Comparison of ENCODE assay signal across 7 mouse cellular contexts in the genomic region with DNA sequence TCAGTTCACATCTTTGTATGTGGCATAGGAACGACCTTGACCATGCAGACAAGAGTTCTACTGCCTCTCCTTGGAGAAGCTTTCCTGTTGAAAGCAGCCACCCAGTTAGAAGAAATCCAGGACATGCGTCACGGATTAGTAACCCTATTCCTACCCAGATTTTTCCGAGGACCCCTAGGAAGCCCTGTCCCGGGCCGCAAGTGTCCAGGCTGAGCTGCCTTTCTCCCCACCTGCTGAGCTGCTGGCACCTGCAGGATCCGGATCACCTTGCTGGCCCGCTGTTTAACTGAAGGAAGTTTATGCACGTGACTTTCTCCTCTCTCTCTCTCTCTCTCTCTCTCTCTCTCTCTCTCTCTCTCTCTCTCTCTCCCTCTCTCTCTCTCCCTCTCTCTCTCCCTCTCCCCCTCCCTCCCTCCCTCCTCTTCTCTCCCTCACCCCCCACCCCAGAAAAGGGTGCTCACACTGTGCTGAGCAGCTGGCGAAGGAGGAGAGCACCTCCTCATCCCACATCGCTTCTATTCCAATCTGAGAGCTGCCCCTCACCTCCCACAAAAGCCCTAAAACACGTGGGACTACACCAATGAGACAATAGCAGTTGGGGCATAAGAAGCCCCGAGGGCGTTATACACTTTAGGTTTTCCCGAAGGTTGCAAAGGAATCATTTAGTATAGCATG. TPM values are rescaled to one million over a fixed set of nuclear protein-coding genes. Genes with fewer than 3 reads are reported as not detected.
DNase-seq lines count a peak whose midpoint lies in the region; ATAC-seq and TF ChIP-seq lines count a peak whose summit lies in the region.

No protein-coding gene starts in this region.

- peak overlapping the region; percentile 93 for H3K9ac ChIP-seq in forebrain, embryonic 14.5 days (ENCODE audit: low read length)
- peak overlapping the region; percentile 72 for H3K9ac ChIP-seq in hindbrain, postnatal 0 days (replicated peaks; ENCODE audit: low read length)
- no peak overlapping the region for H3K9ac ChIP-seq in limb, embryonic 13.5 days

- H3K27ac ChIP-seq in forebrain, embryonic 14.5 days (ENCODE audit: low read depth, low read length) = no peak overlapping the region
- no peak overlapping the region for H3K27ac ChIP-seq in hindbrain, postnatal 0 days
- no peak overlapping the region for H3K27ac ChIP-seq in limb, embryonic 13.5 days

- peak; percentile 13 to 52 for DNase-seq in right cerebral cortex, adult 2 months (ENCODE audit: low spot score in 2 of 2)
- no peak for DNase-seq in right cerebral cortex, adult 18-20 months
- DNase-seq in forebrain, embryonic 14.5 days (ENCODE audit: low spot score) = peak; percentile 71
- peak; percentile 3 for DNase-seq in hindbrain, postnatal 0 days (ENCODE audit: low spot score)
- DNase-seq in retina, embryonic 14.5 days (ENCODE audit: low spot score) = peak; percentile 29
- no peak for DNase-seq in layer of hippocampus, postnatal 36 days

- H3K4me2 ChIP-seq in forebrain, embryonic 14.5 days (ENCODE audit: low read length) = peak overlapping the region; percentile 90
- H3K4me2 ChIP-seq in hindbrain, postnatal 0 days (ENCODE audit: low read depth, low read length) = peak overlapping the region; percentile 96
- peak overlapping the region; percentile 99 for H3K4me2 ChIP-seq in limb, embryonic 13.5 days (replicated peaks)

- peaks cover 15% of the 10 kb centered on the region for H3K4me1 ChIP-seq in forebrain, embryonic 14.5 days (ENCODE audit: control insufficient read depth, insufficient read depth, low read length)
- 0 out of 2 replicates have a peak, but pooled peaks cover 7% of the 10 kb centered on the region for H3K4me1 ChIP-seq in hindbrain, postnatal 0 days (ENCODE audit: insufficient read depth, low read length)
- H3K4me1 ChIP-seq in limb, embryonic 13.5 days = peaks cover 23% of the 10 kb centered on the region

- peak overlapping the region; percentile 87 for H3K4me3 ChIP-seq in forebrain, embryonic 14.5 days (ENCODE audit: low read depth, low read length)
- H3K4me3 ChIP-seq in hindbrain, postnatal 0 days (ENCODE audit: low read length) = peak overlapping the region; percentile 93
- H3K4me3 ChIP-seq in limb, embryonic 13.5 days = peak overlapping the region; percentile 63

- ATAC-seq in forebrain, embryonic 14.5 days = peak; percentile 52
- ATAC-seq in hindbrain, postnatal 0 days = peak; percentile 41
- no peak for ATAC-seq in limb, embryonic 13.5 days (ENCODE audit: low FRiP score, low read depth)

- no peak for TF ChIP-seq CTCF in hindbrain, postnatal 0 days (IDR thresholded peaks at IDR 0.05; ENCODE audit: low read depth)

- no peaks in the 10 kb centered on the region for H3K9me3 ChIP-seq in forebrain, embryonic 14.5 days (replicated peaks; ENCODE audit: control insufficient read depth, low read length)
- no peaks in the 10 kb centered on the region for H3K9me3 ChIP-seq in hindbrain, postnatal 0 days (ENCODE audit: low read length)
- no peaks in the 10 kb centered on the region for H3K9me3 ChIP-seq in limb, embryonic 13.5 days

- no peaks in the 10 kb centered on the region for H3K36me3 ChIP-seq in forebrain, embryonic 14.5 days (ENCODE audit: control insufficient read depth, insufficient read depth, low read length)
- no peaks in the 10 kb centered on the region for H3K36me3 ChIP-seq in hindbrain, postnatal 0 days (ENCODE audit: insufficient read depth, low read length)
- H3K36me3 ChIP-seq in limb, embryonic 13.5 days = no peaks in the 10 kb centered on the region

- H3K27me3 ChIP-seq in forebrain, embryonic 14.5 days (replicated peaks; ENCODE audit: control insufficient read depth, insufficient read depth, low read length) = no peaks in the 10 kb centered on the region
- H3K27me3 ChIP-seq in hindbrain, postnatal 0 days (ENCODE audit: insufficient read depth, low read length) = no peaks in the 10 kb centered on the region
- peaks cover 13% of the 10 kb centered on the region for H3K27me3 ChIP-seq in limb, embryonic 13.5 days

- WGBS in forebrain, embryonic 14.5 days = 3% methylated on average over 15 of the region's 15 CpGs
- 3% methylated on average over 15 of the region's 15 CpGs for WGBS in hindbrain, postnatal 0 days
- 1% methylated on average over 15 of the region's 15 CpGs for WGBS in limb, embryonic 13.5 days

RNA-seq across cellular contexts. Expression of gene Rragd, which starts 0.7 kb away (rescaled TPM):
- 17.6 and 22.7 TPM in 2 replicates for polyA plus RNA-seq in forebrain, embryonic 14.5 days (2014; fragmentation: Nextera tagmentation; extraction: Ambion mirVana)
- 37.1 and 37.5 TPM in 2 replicates for total RNA-seq in hindbrain, postnatal 0 days (2014; rRNA removed)
- polyA plus RNA-seq in hindbrain, postnatal 0 days (2015; fragmentation: Nextera tagmentation; extraction: Ambion mirVana) = 26.1 and 29.3 TPM in 2 replicates
- polyA plus RNA-seq in limb, embryonic 13.5 days (2015; fragmentation: Nextera tagmentation; extraction: Ambion mirVana) = 16.9 and 18.4 TPM in 2 replicates
- 10 to 100 TPM; 59.8 to 65.4 TPM for total RNA-seq in layer of hippocampus, postnatal 36 days (2021)

RNA-seq across cellular contexts. Expression of gene Ankrd6, which starts 31.5 kb away (rescaled TPM):
- polyA plus RNA-seq in forebrain, embryonic 14.5 days (2014; fragmentation: Nextera tagmentation; extraction: Ambion mirVana) = 32.7 and 33.5 TPM in 2 replicates
- total RNA-seq in hindbrain, postnatal 0 days (2014; rRNA removed) = 26.5 and 32.3 TPM in 2 replicates
- 17.3 and 18.3 TPM in 2 replicates for polyA plus RNA-seq in hindbrain, postnatal 0 days (2015; fragmentation: Nextera tagmentation; extraction: Ambion mirVana)
- 11.3 and 12.7 TPM in 2 replicates for polyA plus RNA-seq in limb, embryonic 13.5 days (2015; fragmentation: Nextera tagmentation; extraction: Ambion mirVana)
- 10 to 100 TPM; 39.4 to 43.2 TPM for total RNA-seq in layer of hippocampus, postnatal 36 days (2021)

RNA-seq across cellular contexts. Expression of gene Ube2j1, which starts 49.0 kb away (rescaled TPM):
- 53.5 and 53.9 TPM in 2 replicates for polyA plus RNA-seq in forebrain, embryonic 14.5 days (2014; fragmentation: Nextera tagmentation; extraction: Ambion mirVana)
- total RNA-seq in hindbrain, postnatal 0 days (2014; rRNA removed) = 104 TPM in 2 replicates
- 67.5 and 71.5 TPM in 2 replicates for polyA plus RNA-seq in hindbrain, postnatal 0 days (2015; fragmentation: Nextera tagmentation; extraction: Ambion mirVana)
- polyA plus RNA-seq in limb, embryonic 13.5 days (2015; fragmentation: Nextera tagmentation; extraction: Ambion mirVana) = 38.7 and 39.9 TPM in 2 replicates
- total RNA-seq in layer of hippocampus, postnatal 36 days (2021) = 100 to 1,000 TPM in 1 of 2 experiments, 10 to 100 TPM in 1; 98.5 to 104 TPM

Comparison
In these comparisons a context has a peak if more than half of its experiments do, and no peak if none do; other contexts are left out.
1. DNase-seq: peak in right cerebral cortex, adult 2 months (2 of 2), forebrain, embryonic 14.5 days (single experiment), hindbrain, postnatal 0 days (single experiment) and retina, embryonic 14.5 days (single experiment); none in right cerebral cortex, adult 18-20 months (single experiment) and layer of hippocampus, postnatal 36 days (0 of 2).
2. Peak in every context shown above with its lines, with median percentiles within 50 percentile points of each other: H3K4me2 ChIP-seq and H3K4me3 ChIP-seq.